Mouse (Mus musculus) heart, adult 9 months (tissue): ENCODE data around the gene Sf1.
A peak's percentile ranks its signal among the peaks of the same experiment; 100 is the strongest.

Source experiments
- DNase-seq, 2 experiments: peaks; one replicate each; pipeline ENCODE4 v3.0.0; 2022; ENCODE audit warnings: low spot score in 2 of 2

Gene Sf1

DNA sequence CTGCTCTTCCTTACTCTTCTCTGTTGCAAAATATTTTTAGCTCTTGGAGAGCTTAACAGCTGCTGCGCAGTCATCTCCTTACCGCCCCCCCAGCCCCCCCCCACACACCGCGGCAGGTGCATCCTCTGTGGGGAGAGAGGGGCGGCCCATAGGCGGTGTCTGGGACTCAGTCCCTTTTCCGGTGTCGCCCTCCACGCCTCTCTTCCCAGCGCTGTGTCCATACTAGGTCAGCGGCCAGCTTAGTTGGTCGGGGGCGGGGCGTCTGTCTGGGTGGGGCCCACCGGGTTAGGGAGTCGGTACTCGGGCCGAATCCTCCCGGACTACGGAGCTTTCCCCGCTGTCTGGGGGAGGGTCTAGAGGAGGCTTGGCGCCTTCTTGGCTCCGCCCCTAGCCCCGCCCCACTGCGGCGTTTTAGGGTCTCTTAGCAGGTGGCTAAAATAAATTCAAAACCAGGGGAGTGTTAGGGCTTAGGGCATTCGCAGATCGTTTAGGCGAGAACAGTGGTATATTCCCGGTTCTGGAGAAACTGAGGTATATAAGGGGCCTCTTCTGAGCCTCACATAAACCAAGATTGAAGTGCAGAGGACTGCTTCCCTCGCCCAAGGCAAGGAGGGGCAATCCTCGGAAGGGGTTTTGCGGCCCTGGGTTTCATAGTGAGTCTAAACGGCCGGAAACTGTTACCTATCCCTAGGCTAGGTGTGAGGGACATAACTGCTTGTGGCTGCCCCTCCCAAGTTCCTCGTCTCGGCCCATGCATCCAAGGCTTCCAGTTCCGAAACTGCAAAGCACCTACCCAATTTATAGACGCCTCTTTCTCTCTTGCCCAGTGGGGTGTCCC lies 35.2 kb downstream of the Sf1 start:
- peak; percentile 84 to 88 for DNase-seq

DNA sequence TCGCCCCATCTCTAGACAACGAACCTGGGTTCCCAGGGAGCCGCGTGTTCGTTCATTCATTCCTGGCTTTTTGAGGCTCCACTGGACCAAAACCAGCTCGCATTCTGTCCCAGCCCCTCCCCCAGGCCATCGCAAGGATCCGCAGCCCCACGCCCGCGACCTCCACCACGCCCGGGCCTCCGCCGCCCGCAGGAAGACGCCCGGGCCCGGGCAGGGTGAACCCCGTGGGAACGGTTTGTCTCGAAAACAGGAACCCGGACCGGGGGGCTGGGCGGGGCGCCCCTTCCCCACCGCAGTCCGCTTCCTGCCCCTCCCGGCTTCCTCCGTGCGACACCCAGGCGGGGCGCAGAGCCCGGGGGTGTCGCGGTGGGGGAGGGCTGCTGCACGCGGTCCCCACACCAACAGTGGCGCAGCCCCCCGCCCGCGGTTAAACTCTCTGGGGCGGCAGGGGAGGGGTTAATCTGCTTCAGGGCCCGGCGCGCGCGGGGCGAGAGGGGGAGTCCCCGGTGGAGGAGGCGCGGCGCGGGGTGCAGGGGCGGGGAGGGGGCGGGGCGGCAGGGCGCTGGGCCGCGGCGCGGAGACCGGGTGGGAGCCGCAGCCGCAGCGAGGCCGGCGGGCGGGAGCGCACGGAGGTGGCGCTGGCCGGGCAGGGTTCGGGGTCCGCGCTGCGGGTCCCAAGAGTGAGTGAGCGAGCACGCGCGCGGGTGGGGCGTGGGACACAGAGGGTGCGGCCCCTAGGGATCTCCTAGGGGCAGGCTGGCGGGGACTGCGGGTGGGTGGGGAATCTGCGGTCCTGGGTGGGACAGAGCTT lies 36.0 kb downstream of the Sf1 start, which contains the start of gene Rasgrp2:
Rasgrp2 (plus strand) TSS at position 56 of the 811 bp plus-strand sequence.
- peak; percentile 84 to 90 for DNase-seq

DNA sequence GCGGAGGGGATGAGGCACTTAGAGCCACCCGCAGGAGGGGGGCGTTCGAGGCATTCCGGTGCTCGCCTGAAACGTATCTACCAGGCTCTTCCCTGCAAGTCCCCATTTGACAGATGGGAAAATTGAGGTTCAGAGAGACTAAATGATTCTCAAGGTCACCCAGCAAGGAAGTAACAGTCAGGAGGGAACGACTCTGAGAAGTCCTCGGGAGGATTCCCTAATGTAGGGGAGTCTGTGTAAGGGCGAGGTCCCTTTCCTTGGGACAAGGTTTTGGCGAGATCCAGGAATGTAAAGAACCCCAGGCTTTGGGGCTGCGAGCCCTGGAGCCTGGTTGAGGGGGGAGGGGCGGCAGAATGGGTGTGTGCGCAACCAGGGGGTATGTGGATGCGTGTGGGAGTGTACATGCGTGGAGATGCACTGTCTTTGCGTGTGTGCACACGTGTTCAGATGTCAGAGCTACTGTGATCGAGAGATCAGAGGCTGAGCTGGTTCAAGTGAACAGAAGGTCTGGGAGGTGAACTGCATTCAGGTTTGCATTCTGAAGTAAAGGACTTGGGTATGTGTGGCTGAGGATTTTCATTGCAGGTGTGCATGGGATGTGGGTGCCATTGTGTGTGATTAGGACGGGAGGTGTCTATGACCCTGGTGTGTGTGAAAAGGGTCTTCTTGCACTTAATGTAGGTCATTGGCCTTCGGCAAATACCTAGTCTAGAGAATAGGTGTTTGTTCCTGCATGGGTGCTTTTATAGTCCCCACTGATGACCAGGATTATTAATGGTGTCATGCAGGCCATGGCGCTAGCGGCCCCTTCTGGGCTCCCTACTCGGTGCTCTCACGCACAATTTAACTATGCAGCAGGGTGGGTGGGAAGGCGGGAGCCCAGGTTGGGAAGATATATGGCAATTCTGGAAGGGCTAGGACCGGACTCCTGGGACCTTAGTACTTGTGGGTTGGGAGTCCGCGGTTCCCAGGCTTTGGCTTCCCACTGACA lies 36.9 kb downstream of the Sf1 start:
- peak; percentile 43 to 62 for DNase-seq

DNA sequence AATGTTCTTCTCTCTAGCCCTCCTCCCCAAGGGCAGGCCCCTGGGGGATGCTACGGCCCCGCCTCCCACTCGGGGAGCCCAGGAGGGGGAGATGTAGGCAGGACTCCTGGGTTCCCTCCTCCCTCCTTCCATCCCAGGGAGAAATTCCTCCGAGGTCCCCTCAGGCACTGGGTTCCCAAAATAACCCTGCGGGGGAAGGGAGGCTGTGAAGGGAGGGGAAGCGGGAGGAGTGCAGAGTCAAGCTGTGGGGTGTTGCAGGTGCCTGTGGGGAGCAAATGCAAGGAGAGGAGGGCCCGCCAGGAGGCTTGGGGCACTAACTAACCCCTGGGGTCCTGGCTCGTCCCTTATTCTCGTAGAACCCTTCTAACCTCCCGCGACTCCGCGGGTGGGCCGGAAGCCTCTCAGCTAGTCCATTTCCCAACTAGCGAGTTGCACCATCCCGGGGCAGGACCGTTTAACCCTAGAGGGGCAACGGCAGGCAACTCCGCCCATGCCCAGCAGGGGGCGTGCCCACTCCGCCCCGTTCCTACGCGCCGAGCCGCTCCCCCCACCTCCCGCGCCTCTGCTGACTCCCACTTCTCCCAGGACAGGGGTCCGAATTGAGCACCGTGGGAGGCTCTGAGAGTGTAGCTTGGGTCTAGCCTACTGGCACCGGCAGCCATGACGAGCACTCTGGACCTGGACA lies 37.8 kb downstream of the Sf1 start:
- peak; percentile 87 to 89 for DNase-seq

DNA sequence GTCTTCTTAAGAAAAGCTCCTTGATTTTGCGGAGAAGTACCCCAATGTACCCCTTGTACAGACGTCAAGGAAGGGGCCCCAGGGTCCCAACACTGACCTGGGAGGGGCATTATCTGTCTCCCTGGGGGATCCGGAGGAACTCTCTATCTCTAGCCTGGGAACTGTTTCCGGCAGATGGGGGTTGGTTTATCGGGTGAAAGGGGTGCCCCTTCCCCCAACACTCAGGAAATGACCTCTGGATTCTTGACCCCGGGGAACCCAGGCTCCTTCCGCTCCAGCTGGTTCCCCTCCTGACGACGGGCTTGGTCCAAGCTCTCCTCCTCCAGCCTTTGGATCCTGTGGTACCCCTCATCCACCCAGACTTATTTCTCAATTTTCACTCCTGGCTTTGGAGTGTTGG lies 38.5 kb downstream of the Sf1 start:
- peak; percentile 73 to 83 for DNase-seq

DNA sequence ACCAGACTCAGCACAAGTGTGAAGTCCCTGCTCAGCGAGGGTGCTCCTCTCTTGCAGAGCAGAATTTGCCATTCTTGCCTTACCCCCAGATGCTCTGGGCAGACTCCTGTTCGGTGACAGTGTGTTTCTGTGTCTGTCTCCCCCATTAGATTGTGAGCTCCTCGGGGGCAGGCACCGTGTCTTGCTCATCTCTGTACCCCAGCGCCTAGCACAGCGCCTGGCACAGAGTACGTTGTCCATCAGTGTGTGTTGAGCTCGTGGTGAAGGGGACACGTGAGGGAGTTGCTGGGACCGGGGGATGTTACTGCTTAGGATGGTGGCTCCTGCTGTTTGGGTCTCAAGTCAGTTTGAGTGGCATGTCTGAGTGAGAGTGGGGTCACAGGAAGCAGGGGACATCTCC lies 40.4 kb downstream of the Sf1 start:
- DNase-seq = no peak

DNA sequence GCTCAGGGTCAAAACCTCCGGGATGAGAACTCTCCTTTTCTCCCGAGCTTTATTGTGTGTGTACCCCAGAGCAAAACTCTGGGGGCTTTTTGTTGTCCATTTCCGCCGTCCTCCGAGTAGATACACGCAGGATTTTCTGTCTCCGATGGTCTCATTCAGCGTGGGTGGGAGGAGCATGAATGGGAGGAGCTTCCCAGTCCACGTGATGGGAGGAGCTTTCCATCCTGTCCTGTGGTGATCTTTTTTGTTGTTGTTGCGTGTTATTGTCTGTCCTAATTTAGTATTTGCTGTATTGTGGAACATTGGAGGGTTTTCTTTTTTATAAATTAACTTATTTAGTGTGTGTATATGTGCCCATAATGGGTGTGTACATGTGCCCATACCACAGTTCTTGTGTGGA lies 41.9 kb downstream of the Sf1 start:
- DNase-seq = no peak

DNA sequence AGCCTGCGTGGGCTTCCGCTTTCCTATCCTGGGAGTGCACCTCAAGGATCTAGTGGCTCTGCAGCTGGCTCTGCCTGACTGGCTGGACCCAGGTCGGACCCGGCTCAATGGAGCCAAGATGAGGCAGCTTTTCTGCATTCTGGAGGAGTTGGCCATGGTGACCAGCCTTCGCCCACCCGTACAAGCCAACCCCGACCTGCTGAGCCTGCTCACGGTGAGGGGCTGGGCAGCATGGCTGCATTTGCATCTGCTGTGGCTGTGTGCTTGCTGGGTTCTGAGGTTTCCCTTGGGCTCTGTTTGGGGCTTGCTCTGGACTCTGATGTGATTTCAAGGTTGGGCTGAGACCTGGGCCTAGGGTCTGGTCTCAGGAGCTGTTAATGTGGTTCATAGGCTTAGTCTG lies 43.6 kb downstream of the Sf1 start:
- no peak for DNase-seq

DNA sequence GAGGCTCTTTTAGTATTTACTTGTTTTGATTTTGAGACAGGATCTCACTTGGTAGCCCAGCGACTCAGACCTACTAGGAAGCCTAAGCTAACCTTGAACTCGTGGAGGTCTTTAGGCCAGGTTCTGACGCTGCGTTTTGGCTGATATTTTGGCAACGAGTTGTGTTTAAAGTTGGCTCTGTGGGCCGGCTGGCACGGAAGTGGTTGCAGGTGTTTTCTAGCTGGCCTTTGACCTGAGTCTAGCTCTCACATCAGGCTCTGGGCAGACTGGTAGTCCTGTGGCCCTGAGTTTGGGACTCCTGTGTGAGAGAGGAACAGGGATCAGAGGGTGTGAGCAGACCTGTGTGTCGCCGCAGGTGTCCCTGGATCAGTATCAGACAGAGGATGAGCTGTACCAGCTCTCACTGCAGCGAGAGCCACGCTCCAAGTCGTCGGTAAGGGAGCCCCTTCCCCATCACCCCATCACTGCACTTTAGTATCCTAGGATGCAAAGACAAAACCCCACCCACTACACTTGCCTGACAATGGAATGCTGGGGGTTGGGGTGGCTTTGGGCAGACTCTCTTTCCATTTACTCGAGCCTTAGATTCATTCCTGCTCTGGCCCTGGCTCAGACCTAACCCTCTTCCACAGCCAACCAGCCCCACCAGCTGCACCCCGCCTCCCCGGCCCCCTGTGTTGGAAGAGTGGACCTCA lies 44.5 kb downstream of the Sf1 start:
- no peak for DNase-seq

DNA sequence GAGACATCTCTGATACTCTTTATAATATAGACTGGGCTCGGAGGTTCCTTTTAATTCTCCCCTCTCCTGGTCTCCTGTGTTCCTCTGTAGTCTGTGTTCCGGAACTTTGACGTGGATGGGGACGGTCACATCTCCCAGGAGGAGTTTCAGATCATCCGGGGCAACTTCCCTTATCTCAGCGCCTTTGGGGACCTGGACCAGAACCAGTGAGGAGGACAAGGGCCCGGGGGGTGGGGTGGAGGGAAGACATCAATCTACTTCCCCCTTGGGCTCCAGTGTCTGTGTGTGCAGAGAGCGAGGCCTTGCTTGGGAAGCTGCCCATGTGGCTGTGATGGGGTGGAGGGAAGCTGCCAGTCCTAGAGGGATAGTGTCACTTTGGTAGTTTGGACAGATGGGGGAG lies 45.3 kb downstream of the Sf1 start:
- peak; percentile 33 to 44 for DNase-seq

DNA sequence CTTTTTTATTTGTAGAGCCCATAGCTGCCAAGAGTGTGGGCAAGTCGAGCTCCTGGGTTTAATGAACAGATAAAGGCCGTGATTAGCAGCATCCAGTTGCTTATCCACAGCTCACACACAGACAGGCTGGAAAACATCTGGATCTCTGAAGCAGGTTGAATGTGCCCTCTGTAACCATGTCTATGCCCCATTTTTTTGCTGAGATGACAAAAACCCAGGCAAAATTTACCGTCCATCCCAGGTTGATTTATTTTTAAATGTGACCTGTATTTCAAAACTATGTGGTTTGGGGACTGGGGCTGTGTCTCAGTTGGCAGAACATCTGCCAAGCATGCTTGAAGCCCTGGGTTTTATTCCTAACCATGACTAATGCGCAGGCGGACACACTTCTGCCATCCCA lies 45.7 kb downstream of the Sf1 start:
- no peak for DNase-seq

DNA sequence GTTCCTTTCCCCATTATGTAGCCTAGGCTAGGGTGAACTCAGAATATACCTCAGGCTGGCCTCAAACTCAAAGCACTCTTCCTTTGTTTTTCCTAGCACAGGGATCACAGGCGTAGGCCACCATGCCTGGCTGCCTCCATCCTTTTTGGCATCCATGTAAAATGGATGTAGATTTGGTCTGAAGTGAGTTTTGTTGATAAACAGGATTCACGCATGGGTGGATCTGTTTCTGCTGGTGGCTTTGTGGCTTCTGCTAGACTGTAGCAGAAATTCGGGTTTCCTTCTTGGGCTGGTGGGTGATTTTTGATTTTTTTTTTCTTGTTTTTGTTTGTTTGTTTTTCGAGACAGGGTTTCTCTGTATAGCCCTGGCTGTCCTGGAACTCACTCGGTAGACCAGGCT lies 46.4 kb downstream of the Sf1 start:
- DNase-seq = no peak

DNA sequence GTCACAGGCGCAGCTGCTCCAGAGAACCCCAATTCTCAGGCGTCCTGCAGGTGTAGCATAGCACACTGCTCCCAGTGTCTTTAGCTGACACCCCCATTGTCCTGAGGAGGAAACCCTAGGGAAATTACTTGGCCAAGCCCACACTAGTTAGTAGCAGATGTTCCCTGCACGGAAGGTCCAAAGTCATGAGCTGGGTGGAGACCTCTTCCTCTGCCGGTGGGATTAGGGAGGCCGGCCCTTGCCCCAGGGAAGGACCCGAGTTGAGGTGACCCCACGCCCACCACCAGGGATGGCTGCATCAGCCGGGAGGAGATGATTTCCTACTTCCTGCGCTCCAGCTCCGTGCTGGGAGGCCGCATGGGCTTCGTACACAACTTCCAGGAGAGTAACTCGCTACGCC lies 49.3 kb downstream of the Sf1 start:
- DNase-seq = peak in 1 of 2 experiments; percentile 57

DNA sequence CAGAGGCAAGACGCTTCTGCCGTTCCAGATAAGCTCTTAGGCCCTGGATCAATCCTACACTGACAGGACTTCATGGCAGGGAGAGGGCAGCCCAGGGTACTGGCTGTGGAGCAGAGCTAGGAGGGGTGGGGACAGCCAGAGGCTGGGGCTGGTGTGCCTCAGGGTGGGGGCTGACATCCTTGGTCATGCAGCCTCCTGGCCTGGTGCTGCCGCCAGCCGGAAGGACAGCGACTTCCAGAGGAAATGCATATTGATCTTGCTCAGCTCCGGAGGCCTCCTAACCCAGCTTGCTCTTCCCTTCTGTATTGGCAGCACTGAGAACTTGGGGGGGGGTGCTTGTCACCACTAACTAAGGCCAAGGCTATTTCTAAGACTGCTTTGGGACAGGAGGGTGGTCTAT lies 52.0 kb downstream of the Sf1 start:
- no peak for DNase-seq

DNA sequence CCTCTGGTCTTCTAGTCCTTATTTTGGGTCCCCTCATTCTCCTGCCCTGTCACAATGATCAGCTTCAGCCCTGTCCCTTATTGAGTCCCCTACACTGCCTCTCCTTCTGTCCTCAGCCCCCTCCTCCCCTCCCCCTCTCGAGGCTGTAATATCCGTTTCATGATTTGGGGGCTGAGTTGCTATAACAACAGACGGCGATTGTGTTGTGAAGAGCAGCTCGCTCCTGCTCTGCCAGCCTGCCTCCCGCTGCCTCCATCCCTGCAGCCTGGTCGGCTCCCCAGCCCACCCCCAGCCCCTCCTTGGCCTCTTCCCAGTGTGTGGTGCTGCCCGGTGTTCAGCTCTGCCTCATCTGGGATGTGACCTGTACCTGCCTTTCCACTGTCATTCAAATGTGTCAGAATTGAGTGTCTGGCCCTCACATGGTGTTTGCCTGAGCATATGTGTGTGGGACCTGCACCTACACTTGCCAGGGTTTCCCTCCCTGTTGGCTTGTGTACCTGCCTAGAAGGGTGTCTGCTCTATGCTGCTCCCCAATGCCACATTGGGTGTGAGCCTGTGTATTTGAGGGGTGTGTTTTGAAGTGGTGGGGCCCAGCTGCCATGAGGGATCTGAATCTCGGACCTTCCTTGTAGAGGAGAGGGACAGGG lies 52.8 kb downstream of the Sf1 start:
- DNase-seq = no peak

DNA sequence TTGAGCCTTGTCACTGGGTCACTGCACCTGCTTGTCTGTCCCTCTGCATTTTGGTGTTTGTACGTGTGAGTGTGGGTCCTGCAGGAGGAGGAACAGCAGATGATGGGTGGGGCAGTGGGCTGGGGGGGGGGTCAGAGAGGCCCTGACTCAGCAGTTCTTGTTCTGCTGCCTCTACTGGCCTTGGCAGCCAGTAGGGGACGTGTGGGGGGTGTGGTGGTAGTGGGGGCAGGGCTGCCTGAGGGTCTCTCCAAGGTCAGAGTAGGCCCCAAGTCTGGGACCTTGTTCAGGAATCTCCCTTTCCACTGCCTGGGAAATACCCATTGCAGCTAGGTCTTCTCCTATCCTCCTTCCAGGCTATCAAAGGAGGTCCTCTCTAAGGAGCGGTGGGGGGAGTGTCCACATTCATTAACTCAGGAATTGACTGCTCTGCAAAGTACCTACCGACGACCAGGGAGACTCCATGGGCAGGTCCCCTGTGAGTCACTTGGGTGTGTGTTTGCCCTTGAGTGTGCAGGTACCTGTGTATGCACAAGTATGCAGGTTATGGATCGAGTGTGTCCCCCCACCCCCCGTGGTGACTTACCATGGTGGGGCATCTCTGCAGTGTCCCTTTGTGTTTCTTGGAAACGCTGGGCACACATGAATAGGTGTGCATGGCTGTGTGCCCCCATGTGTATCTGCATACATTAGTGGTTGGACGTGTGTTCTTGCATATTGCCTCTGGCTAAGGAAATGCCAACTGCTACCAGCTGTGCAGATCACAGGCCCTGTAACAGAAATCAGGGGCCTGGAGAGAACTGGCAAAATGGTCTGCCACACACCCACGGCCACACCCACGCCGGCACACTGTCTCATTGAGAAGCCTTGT lies 53.6 kb downstream of the Sf1 start:
- no peak for DNase-seq

DNA sequence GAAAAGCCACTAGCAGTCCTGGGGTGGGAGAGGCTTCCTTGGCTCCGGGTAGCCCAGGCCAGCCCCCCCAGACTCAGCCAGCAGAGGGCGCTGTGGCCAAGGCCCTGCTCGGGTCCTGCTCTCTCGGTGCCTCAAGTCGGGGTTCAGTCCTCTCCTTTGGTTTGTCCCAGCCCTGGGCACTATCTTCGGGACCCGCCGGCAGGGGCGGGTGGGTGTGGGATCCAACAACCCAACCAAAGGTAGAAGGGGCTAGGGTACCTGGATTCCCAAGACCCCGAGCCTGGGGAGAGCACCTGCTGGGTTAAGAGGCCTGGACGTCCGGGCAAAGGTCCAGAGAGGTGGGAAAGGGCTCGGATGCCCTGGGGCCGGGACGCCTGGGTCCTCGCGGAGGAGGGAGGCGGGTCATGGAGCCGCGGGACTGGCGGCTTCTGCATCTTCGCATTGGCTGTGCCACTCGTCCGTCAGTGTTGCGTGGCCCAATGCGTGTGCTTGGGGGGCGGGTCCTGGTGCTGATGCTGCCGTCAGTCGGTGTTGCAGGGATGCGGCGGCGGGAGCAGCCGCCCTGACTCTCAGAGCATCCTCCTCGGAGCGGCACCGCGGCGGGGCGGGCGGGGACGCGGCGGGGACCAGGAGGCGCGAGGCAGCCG lies 54.9 kb downstream of the Sf1 start, which contains the start of gene Nrxn2:
Nrxn2 (plus strand) TSS at position 499 of the 647 bp plus-strand sequence.
- DNase-seq = peak; percentile 81 to 87

DNA sequence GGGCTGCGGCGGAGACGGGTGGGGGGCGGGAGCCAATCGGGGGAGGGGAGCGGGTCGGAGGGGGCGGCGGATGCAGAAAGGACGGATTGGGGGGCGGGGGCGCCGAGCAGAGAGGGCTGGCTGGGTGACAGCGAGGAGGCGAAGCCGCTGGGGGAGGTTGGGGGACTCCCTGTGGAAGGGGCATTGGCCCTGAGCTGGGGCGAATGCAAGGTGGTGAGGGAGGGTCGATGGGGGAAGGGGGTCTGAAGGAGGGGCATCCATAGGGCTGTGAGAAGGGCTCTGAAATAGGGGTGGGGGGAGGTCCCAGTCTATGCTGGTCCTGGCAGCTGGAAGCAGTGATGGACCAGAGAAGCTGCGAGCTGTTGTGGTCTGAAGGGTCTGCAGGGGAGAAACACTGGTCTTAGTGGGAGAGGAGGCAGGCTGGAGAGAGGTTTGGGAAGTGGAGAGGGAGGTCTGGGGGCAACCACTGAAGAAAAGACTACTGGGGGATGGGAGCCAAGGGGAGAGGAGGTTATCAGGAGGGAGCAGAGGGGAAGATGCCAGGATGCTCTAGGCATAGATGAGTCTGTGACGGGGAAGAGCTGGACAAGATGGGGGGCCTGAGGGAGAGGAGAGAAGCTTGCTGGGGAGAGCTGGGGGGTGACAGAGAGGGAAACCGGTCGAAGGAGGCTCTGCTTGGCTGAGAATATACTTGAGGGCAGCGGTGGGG lies 55.6 kb downstream of the Sf1 start:
- DNase-seq = no peak
